In the genomic region with DNA sequence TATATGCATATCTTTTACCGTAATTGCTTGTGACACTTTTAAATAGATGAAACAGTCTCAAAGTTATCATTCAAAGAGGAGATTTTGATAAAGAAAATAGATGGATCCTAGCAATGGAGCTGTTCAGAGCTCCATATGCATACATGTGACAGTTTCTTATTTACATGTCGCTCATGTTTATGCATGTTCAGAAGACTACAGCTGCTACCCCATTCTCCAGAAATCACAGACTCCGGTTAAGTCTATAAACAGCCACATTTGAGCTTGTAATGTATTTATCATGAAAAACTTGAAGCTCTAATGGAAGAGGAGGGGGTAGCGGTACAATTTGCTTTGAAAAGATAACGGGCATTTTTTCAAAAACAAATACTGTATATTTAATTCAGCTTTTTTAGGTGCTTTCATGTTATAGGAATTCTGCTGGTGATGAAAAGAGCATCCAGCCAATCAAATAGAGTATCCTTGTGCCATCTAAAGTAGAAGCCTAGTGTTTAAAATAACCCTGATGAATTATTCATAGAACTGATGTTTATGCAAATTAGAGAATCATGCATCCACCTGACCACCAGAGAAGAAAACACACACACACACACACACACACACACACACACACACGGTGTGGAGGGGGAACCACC, we compare ENCODE assay signal across 16 mouse cellular contexts.
DNase-seq lines count a peak whose midpoint lies in the region; ATAC-seq lines count a peak whose summit lies in the region.
"Had no signal": no experiment of that assay in that cellular context is flagged by ENCODE, and none has a peak within 500 bp of the region (broad histone marks: within the 10 kb centered on the region; RNA-seq: fewer than 3 reads in every experiment).

No protein-coding gene starts in this region.

- H3K27me3 ChIP-seq in forebrain, embryonic 12.5 days: no peaks in the 10 kb centered on the region
- H3K27me3 ChIP-seq in hindbrain, embryonic 16.5 days (replicated peaks; ENCODE audit: control insufficient read depth, insufficient read depth, low read length): no peaks in the 10 kb centered on the region
- no peaks in the 10 kb centered on the region for H3K27me3 ChIP-seq in neural tube, embryonic 15.5 days (replicated peaks)
- H3K27me3 ChIP-seq: intestine, embryonic 15.5 days; limb, embryonic 12.5 days had no signal

- WGBS in forebrain, embryonic 12.5 days: 50% methylated on average over 6 of the region's 6 CpGs
- 44% methylated on average over 6 of the region's 6 CpGs for WGBS in hindbrain, embryonic 16.5 days
- WGBS in neural tube, embryonic 15.5 days: 35% methylated on average over 6 of the region's 6 CpGs

- H3K9me3 ChIP-seq in forebrain, embryonic 12.5 days: no peaks in the 10 kb centered on the region
- H3K9me3 ChIP-seq in hindbrain, embryonic 16.5 days (ENCODE audit: control insufficient read depth, low read length): no peaks in the 10 kb centered on the region
- H3K9me3 ChIP-seq in neural tube, embryonic 15.5 days (replicated peaks): no peaks in the 10 kb centered on the region
- H3K9me3 ChIP-seq: embryonic facial prominence, embryonic 10.5 days; intestine, embryonic 15.5 days; limb, embryonic 12.5 days had no signal

- intact Hi-C loops in left cerebral cortex, postnatal 10 days (cut with DNase I): loop anchor here (10.0 kb wide), 1 partner anchor 111 kb away; no protein-coding TSS in a partner anchor
- intact Hi-C loops in heart, postnatal 25 days (cut with DNase I): no loop called here

- DNase-seq in left cerebral cortex, postnatal 10 days (ENCODE audit: extremely low spot score in 1 of 2, low spot score in 2 of 2): peak; percentile 18 to 20
- no peak for DNase-seq in left cerebral cortex, adult 8-10 months (ENCODE audit: low spot score in 2 of 2)
- no peak for DNase-seq in heart, postnatal 25 days (ENCODE audit: low spot score)
- DNase-seq in kidney, adult 8-10 months: no peak
- DNase-seq: cerebellum, postnatal 10 days; gastrocnemius, postnatal 36 days; liver, postnatal 0 days had no signal

- no peaks in the 10 kb centered on the region for H3K4me1 ChIP-seq in forebrain, embryonic 12.5 days
- H3K4me1 ChIP-seq in hindbrain, embryonic 16.5 days (ENCODE audit: control insufficient read depth, insufficient read depth, low read depth, low read length): no peaks in the 10 kb centered on the region
- no peaks in the 10 kb centered on the region for H3K4me1 ChIP-seq in neural tube, embryonic 15.5 days
- H3K4me1 ChIP-seq: embryonic facial prominence, embryonic 10.5 days; intestine, embryonic 15.5 days; limb, embryonic 12.5 days had no signal

- H3K4me2 ChIP-seq in forebrain, embryonic 12.5 days: peak overlapping the region; percentile 13; the same call in 1 of the 2 replicates
- H3K4me2 ChIP-seq in hindbrain, embryonic 16.5 days (ENCODE audit: low read length): peak overlapping the region; percentile 38
- peak overlapping the region; percentile 31 for H3K4me2 ChIP-seq in neural tube, embryonic 15.5 days
- H3K4me2 ChIP-seq: intestine, embryonic 15.5 days; limb, embryonic 12.5 days had no signal

- peak; percentile 96 for ATAC-seq in forebrain, embryonic 12.5 days (ENCODE audit: low FRiP score)
- ATAC-seq in hindbrain, embryonic 16.5 days: peak; percentile 96
- ATAC-seq in neural tube, embryonic 15.5 days (ENCODE audit: low FRiP score): peak; percentile 92
- ATAC-seq in megakaryocyte, adult 5-6 weeks (ENCODE audit: poor library complexity, severe bottlenecking): no peak
- ATAC-seq: intestine, embryonic 15.5 days; liver, postnatal 0 days had no signal

- no peak overlapping the region for H3K9ac ChIP-seq in forebrain, embryonic 12.5 days
- H3K9ac ChIP-seq in hindbrain, embryonic 16.5 days (ENCODE audit: low read depth, low read length): peak overlapping the region; percentile 47; the same call in 1 of the 2 replicates
- no peak overlapping the region for H3K9ac ChIP-seq in neural tube, embryonic 15.5 days (replicated peaks)
- H3K9ac ChIP-seq: intestine, embryonic 15.5 days; limb, embryonic 12.5 days; liver, postnatal 0 days had no signal

- no peak overlapping the region; the same call in 1 of the 2 replicates for H3K4me3 ChIP-seq in forebrain, embryonic 12.5 days (replicated peaks)
- H3K4me3 ChIP-seq in hindbrain, embryonic 16.5 days (ENCODE audit: low read length): peak overlapping the region; percentile 34
- H3K4me3 ChIP-seq in neural tube, embryonic 15.5 days (replicated peaks): peak overlapping the region; percentile 12
- H3K4me3 ChIP-seq: embryonic facial prominence, embryonic 10.5 days; intestine, embryonic 15.5 days; limb, embryonic 12.5 days had no signal

- H3K36me3 ChIP-seq in forebrain, embryonic 12.5 days (replicated peaks): no peaks in the 10 kb centered on the region
- H3K36me3 ChIP-seq in hindbrain, embryonic 16.5 days (ENCODE audit: control insufficient read depth, insufficient read depth, low read length): no peaks in the 10 kb centered on the region
- no peaks in the 10 kb centered on the region for H3K36me3 ChIP-seq in neural tube, embryonic 15.5 days
- H3K36me3 ChIP-seq: embryonic facial prominence, embryonic 10.5 days; intestine, embryonic 15.5 days; limb, embryonic 12.5 days had no signal

- peak overlapping the region; percentile 72 for H3K27ac ChIP-seq in forebrain, embryonic 12.5 days
- peak overlapping the region; percentile 64 for H3K27ac ChIP-seq in hindbrain, embryonic 16.5 days (ENCODE audit: low read depth, low read length)
- peak overlapping the region; percentile 45 for H3K27ac ChIP-seq in neural tube, embryonic 15.5 days (replicated peaks)
- H3K27ac ChIP-seq: embryonic facial prominence, embryonic 10.5 days; intestine, embryonic 15.5 days; limb, embryonic 12.5 days; macrophage; stomach, postnatal 0 days had no signal

Comparison
In these comparisons a context has a peak if more than half of its experiments do, and no peak if none do; other contexts are left out.
1. DNase-seq: peak in left cerebral cortex, postnatal 10 days (2 of 2); none in left cerebral cortex, adult 8-10 months (0 of 2), heart, postnatal 25 days (single experiment) and kidney, adult 8-10 months (0 of 2).
2. Peak in every context shown above with its lines, with median percentiles within 50 percentile points of each other: H3K27ac ChIP-seq and H3K4me2 ChIP-seq.